Mouse (Mus musculus): Measurements from ENCODE around the gene Aldh1a2.

Gene Aldh1a2

GRCm38 (mm10) chr9:71289810-71290209 lies 74.2 kb downstream of the Aldh1a2 start:
- no peak for DNase-seq (ENCODE audit: low read depth, low spot score)

- DNase-seq (ENCODE audit: low read depth, low spot score) = no peak
These were observed 75.1 kb downstream of the Aldh1a2 start for GRCm38 (mm10) chr9:71290730-71291129.

GRCm38 (mm10) chr9:71295501-71295900 lies 79.9 kb downstream of the Aldh1a2 start:
- no peak for DNase-seq (ENCODE audit: low read depth, low spot score)

- no peak for DNase-seq (ENCODE audit: low read depth, low spot score)
These were observed 88.0 kb downstream of the Aldh1a2 start for GRCm38 (mm10) chr9:71303594-71303993.

- no peak for DNase-seq (ENCODE audit: low read depth, low spot score)
These were observed 91.7 kb downstream of the Aldh1a2 start for GRCm38 (mm10) chr9:71307106-71307789.

- DNase-seq (ENCODE audit: low read depth, low spot score) = no peak
These were observed 100.4 kb downstream of the Aldh1a2 start for GRCm38 (mm10) chr9:71315960-71316359.

- DNase-seq (ENCODE audit: low read depth, low spot score) = no peak
These were observed 101.7 kb downstream of the Aldh1a2 start for GRCm38 (mm10) chr9:71317096-71317920.

GRCm38 (mm10) chr9:71317921-71318241 lies 102.3 kb downstream of the Aldh1a2 start:
- DNase-seq (ENCODE audit: low read depth, low spot score) = no peak

GRCm38 (mm10) chr9:71319776-71320175 lies 104.2 kb downstream of the Aldh1a2 start:
- DNase-seq (ENCODE audit: low read depth, low spot score) = no peak

- DNase-seq (ENCODE audit: low read depth, low spot score) = no peak
These were observed 104.9 kb downstream of the Aldh1a2 start for GRCm38 (mm10) chr9:71320246-71321155.

GRCm38 (mm10) chr9:71321436-71321835 lies 105.8 kb downstream of the Aldh1a2 start:
- no peak for DNase-seq (ENCODE audit: low read depth, low spot score)

- no peak for DNase-seq (ENCODE audit: low read depth, low spot score)
These were observed 106.3 kb downstream of the Aldh1a2 start for GRCm38 (mm10) chr9:71321871-71322270.

- DNase-seq (ENCODE audit: low read depth, low spot score) = no peak
These were observed 107.8 kb downstream of the Aldh1a2 start for GRCm38 (mm10) chr9:71323303-71323952.

- DNase-seq (ENCODE audit: low read depth, low spot score) = no peak
These were observed 108.5 kb downstream of the Aldh1a2 start for GRCm38 (mm10) chr9:71324060-71324459.

GRCm38 (mm10) chr9:71326261-71326660 lies 110.7 kb downstream of the Aldh1a2 start:
- no peak for DNase-seq (ENCODE audit: low read depth, low spot score)

- no peak for DNase-seq (ENCODE audit: low read depth, low spot score)
These were observed 116.1 kb downstream of the Aldh1a2 start for GRCm38 (mm10) chr9:71331661-71332060.

GRCm38 (mm10) chr9:71336674-71337073 lies 121.1 kb downstream of the Aldh1a2 start:
- no peak for DNase-seq (ENCODE audit: low read depth, low spot score)

- no peak for DNase-seq (ENCODE audit: low read depth, low spot score)
These were observed 121.8 kb downstream of the Aldh1a2 start for GRCm38 (mm10) chr9:71337425-71337824.

GRCm38 (mm10) chr9:71340116-71340515 lies 124.5 kb downstream of the Aldh1a2 start:
- DNase-seq (ENCODE audit: low read depth, low spot score) = no peak

Data from CD4-positive helper T cell, adult 2 months (primary cell).